Mouse (Mus musculus) neural tube, embryonic 10.5 days (tissue): ENCODE data around the gene Kalrn.
"Not testable (repeated sequence)": the region's sequence is repeated elsewhere in the genome, so short reads cannot be mapped to it uniquely, and the experiment has no call there.

Experiments
- DNase-seq: peaks from one replicate; pipeline ENCODE4 v3.0.0-alpha.2; 2017; ENCODE audit warnings: low spot score; ENCODE audit errors: extremely low spot score

Kalrn gene

GRCm38 (mm10) chr16:34320023-34320800 is 253.1 kb downstream of the Kalrn start:
- DNase-seq, result no peak

DNA sequence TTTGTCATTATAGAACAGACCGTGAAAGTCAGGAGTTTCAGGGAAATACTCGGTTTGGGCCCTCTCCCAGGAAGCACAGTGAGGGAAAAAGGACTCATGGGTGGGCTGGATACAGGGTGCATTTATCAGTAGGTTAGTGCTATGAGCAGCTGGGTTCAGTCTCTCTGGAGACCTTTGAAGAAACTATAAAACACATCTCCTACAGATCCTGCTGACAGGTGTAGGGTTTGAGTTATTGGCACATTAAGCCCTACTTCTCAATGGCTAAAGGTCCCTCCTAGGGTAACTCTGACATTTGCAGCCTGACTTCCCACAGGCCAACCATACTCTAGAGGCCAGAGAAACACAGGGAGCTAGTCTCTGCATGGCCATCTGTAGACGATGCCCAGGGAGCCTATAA is 256.2 kb downstream of the Kalrn start:
- DNase-seq, result no peak

DNA sequence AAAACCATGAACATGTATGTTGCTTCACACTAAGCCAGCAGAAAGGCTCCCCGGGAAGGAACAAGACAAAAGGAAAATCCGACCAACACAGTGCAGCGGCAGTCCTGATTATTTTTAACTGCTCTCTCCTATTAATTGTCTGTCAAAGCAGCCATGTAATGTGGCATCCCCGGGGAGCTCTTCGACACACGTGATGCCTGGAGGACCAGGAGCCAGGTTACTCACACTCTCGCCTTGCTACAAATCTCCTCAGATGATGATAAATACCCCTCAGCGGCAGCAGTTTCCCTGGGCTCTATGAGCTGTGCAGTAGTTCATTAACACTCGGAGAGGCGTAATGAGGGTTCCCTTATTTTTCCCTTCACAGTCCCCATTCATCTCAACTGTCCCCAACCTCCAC is 257.1 kb downstream of the Kalrn start:
- no peak for DNase-seq

DNA sequence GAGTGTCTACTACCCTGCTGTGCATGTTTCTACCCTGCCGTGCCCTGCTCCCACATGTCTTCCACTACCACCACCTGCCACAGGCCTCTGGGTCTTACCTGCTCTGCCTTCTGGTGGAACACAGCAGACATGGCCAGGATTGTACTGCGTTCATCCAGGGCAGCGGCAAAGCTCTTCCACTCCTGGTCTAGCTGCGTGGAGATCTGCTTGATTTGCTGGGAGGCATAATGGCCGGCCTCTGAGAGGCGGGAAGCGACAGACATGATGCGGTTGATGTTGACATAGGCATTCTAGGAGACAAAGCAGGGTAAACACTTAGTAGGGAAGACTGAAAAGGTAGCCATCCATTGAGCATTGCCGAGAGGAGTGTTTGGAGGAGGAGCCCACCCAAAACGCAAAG is 259.3 kb downstream of the Kalrn start:
- no peak for DNase-seq

DNA sequence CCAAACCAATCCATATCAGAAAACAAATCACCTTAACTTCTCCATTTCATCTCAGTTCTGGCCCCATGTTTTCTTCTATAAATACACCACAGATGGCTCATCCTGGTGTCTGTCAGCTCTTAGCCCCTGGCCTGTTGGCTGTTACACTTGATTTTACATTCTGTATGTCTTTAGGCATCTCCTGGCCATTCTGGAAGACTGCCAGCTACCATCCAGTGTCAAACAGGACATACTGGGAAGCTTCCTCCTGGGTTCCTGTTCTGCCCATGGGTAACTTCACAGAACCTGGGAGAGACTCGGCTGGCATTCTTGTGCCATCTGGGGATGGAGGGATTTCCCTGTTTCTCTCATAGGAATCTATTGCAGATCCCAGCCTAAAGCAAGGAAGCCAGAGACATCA is 261.8 kb downstream of the Kalrn start:
- no peak for DNase-seq

DNA sequence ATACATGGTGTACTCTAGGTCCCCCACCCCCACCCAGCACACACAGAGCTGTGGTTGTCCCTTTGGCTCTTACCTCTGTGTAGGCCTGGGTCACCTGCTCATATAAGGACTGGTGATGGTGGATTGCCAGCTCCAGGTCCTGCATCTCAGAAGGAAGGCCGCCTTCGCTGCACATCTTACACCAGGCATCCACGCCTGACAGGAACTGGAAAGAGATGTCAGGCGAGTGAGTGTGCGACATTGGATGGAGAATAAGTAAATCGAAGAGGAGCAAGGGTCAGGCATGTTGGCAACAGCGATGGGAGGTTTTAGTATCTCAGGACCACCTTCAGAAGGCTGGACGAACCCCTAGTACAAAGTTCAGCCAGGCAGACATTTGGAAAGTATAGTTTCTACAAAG is 263.0 kb downstream of the Kalrn start:
- no peak for DNase-seq

DNA sequence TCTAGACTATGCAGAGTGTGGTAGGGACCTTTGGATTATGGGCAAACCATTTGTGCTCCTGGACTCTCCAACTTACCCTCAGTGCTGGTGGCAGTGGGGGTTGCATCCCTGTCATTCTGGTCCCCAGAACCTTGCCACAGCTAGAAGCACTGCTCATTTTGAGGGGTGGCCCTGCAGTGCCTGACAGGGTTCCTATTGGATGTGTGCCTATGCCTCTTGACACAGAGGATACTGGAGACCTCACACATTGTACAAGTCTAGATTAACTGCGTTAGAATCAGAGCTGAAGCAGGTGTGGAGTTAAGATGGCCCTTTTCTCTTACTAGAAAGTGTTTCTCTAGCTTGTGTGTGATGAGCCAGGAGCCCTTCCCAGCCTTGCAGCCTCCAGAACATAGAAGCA is 265.0 kb downstream of the Kalrn start:
- DNase-seq, result no peak

DNA sequence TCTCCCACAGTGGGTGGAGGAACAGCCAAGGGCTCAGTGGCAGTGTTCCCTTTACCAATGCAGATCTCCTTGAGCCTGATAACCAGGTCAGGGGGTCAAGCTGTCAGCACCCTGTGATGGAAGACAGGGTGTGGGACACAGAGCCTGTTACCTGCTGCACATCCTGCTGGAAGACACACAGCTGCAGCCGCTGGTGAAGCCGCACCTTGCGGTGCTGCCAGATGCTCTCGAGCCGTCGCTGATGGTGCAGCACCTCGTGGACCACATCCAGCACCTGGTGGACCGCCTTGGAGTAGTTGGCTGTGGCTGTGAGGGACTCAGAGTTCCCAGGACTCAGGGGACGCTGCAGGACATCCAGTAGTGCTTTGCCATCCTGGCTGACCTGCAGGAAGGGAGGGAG is 265.9 kb downstream of the Kalrn start:
- no peak for DNase-seq

DNA sequence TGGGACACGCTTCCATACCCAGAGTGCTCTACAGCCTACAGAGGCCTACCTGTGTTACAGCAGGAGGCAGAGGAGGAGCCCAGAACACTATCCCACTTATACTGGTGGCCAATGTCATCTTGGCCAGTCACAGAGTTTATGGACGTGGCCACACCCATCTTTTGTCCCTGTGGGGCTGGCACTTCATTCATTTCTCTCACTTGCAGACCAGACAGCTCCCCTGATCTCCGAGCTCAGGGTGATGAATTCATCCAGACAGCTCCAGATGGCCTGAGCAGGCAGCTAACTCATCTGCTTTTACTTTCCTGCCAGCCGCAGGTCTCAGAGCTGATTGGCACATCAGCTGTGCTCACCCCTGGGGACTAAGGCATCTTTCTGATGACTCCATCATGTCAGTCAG is 267.7 kb downstream of the Kalrn start:
- DNase-seq, result no peak

- not testable (repeated sequence) for DNase-seq
Observed at GRCm38 (mm10) chr16:34303818-34304217, 269.5 kb downstream of the Kalrn start.

- no peak for DNase-seq
Observed at GRCm38 (mm10) chr16:34302503-34302902, 270.8 kb downstream of the Kalrn start.

- no peak for DNase-seq
Observed at GRCm38 (mm10) chr16:34302063-34302462, 271.3 kb downstream of the Kalrn start.

DNA sequence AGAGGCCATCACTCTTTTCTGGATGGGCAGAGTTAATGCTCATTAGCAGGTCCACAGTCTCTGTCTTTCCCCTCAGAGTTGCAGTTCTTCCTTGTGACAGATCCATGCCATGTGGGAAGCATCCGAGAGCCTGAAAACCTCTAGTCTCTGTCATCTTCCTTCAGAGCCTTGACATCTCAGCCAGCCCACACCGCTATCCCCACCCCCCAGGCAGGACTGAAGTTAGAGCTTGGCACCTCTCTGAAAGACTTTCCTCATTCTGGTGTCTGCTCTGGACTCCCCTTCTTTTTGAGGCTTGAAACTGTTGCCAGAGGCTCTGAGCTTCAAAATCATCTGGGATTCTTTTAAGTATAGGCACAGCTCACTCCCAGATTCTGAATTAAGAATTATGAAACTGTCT is 274.1 kb downstream of the Kalrn start:
- DNase-seq, result no peak

DNA sequence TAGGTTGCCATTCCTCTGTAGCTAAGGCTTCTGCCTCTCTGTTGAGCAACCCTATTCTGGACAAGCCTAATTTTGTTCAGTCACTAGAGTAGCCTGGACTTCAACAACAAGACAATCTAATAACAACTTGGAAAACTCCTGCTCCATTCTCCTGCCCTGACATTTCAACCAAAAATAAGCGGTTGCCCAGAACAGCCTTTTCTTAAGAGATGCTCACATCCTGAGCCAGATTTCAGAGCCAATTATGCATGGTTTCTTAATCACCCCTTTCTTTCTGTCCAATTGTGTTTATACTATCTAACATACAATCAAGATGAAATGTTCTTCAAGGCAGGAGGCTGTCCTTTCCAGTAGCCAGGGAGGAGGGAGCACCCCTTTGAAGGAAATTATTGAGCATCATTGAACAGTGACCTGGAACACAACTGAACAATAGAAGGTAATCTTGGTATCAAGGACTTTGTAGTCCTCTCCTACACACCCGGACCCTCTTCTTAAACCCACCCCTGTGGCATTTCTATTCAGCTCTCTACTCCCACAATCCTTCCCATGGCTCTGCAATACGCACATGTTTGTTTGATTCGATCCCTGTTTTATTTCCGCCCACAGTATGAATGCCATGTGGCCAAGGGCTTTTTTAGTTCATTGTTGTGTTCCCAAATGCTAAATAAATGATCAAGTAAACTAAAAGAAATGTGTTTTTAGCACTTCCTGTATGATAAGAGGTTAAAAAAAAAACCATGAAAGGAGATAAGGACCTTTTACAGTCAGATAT is 275.2 kb downstream of the Kalrn start:
- no peak for DNase-seq

DNA sequence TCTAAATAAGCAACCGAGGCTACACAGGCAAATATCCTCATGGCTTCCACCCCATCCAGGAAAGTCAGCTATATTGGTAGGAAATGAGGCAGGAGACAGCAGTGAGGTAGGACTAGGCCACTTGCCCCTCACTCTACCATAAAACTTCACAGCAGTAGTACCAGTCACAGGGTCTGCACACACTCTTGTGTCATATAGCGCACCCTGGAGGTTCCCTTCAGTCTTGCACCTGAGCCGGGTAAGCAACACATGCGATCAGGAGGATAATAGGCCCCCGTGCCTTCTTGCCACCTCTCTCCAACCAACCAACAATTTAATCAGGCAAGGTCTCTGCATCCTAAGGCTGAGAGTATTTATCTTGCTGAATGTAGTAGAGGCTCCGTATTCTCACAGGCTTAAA is 278.8 kb downstream of the Kalrn start:
- no peak for DNase-seq

DNA sequence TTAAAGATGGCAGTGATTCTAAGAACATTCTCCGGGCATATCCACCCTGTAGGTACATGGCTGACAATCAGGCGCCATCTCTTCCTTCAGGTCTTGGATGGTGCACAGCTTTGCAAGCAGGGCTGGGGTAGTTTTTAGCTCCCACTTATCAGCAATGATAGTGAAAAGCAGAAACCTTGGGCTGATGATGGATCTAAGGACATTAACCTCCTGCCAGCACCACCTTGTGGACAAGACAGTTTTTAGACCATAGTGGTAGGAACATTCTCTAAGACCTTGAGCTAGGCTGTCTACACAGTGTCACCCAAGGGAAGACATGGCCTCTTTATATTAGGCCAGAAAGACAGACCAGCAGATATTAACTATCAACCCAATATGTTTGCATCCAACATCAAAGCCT is 279.7 kb downstream of the Kalrn start:
- DNase-seq, result no peak

DNA sequence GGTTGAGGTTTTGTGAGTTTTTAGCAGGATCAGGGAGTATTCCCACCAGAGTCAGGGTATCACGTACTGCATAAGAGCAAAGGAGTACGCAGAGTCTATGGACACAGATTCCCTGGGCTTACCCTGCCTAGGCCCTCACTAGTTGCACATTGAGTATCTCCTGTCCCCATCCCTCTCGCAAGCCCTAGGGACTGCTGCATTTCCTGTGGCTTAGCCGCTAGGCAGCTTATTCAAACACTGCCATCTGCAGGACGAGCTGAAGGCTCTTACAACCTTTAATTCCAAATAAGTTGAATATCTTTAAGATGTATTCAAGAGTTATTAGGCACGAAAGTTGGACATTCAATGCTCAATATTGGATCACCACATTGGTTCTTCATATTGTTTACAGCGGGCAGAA is 283.7 kb downstream of the Kalrn start:
- DNase-seq, result no peak

- DNase-seq, result no peak
Observed at GRCm38 (mm10) chr16:34282026-34282425, 291.3 kb downstream of the Kalrn start.

DNA sequence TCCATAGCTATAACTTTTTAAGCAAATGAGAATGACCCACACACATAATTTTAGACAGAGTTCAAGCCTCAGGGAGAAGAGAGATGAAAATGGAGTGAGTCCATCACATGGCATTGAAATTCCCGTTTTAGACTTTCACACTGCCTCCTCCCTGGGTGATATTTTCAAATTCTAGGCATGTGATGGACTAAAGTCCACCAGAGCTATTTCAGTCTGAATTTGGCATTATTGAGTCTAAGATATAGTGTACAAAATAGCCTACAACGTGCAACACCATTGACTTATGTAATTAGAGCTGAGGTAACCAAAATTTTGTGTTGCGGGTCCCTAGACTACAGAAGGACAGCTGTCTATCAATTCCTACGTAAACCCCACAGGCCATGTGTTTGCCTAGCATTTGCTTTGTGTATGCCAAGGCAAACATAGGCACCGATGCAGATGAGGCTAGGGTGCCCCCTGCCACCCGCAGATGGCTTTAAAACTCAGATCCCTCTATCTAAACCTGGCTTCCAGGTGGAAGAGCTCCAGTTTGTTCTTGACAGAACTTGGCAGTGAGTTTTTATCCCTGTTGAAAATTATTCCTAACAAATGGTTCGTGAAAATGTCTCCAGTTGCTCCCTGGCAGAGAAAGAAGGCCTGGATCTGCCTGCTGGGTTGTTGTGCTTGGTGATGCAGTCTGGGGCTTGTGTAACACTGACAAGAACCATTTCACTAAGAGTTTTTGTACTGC is 293.5 kb downstream of the Kalrn start:
- DNase-seq, result no peak

DNA sequence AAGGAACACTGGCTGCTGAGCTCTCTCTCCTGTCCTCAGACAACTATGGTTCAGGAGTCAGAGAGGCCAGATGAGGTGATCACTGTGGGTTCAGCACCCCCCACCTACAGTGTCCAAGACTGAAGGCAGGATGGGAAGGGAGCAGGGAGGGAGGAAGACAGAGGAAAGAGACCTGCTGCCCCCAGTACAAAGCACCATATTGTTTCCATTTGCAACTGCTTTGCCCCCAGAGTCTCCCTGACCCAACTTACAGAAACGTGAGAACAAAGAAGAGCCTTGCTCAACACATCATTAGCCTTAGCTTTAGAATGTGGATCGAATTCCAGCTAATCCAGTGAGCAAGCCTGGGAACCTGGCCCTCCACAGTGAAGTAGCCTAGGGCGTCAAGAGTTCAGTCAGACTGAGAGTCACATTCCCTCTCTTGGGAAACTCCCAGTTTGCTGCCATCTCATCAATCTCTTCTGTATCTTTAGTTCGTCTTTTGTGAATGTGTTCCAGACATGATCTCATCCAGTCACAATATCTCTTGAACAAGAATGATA is 295.0 kb downstream of the Kalrn start:
- DNase-seq, result no peak

GRCm38 (mm10) chr16:34274607-34275006 is 298.7 kb downstream of the Kalrn start:
- DNase-seq, result no peak

DNA sequence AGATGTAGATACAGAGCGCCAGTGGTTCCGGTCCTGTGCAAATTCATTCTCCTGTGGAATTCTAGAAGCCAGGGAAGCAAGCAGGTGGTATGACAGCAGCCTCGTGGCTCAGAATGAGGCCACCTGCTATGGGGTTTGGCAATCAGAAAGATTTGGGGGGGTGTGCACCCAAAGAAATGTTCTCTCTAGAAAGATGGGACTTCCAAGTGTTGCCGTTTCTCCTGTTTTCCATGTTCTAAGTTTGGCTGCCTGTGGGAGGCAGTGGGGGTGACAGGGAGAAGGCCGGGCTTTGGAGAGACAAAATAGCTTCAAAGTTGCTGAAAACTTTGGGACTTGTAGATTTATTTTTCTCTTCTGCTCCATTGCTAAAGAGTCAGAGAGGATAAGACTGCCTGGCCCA is 301.9 kb downstream of the Kalrn start:
- no peak for DNase-seq
